Mouse (Mus musculus): ENCODE measurements around the gene Cdk5r1. TPM values are rescaled to one million over a fixed set of nuclear protein-coding genes. Genes with fewer than 3 reads are reported as not detected.
A peak's percentile ranks its signal among the peaks of the same experiment; 100 is the strongest.
"Not testable (repeated sequence)": the region's sequence is repeated elsewhere in the genome, so short reads cannot be mapped to it uniquely, and the experiment has no call there.

Cdk5r1 gene
- 100 to 1,000 TPM; 218 to 227 TPM for total RNA-seq (2021)
- long read RNA-seq, experiment 1, full-length matches to known transcripts, result 57 of 57 reads
- long read RNA-seq, experiment 1, partial matches to known transcripts, result 0 of 57 reads
- long read RNA-seq, experiment 1, other reads (novel, unspliced or antisense), result 0 of 57 reads
- long read RNA-seq, experiment 2, full-length matches to known transcripts, result 70 of 72 reads
- long read RNA-seq, experiment 2, partial matches to known transcripts, result 0 of 72 reads
- long read RNA-seq, experiment 2, other reads (novel, unspliced or antisense), result 2 of 72 reads

DNA sequence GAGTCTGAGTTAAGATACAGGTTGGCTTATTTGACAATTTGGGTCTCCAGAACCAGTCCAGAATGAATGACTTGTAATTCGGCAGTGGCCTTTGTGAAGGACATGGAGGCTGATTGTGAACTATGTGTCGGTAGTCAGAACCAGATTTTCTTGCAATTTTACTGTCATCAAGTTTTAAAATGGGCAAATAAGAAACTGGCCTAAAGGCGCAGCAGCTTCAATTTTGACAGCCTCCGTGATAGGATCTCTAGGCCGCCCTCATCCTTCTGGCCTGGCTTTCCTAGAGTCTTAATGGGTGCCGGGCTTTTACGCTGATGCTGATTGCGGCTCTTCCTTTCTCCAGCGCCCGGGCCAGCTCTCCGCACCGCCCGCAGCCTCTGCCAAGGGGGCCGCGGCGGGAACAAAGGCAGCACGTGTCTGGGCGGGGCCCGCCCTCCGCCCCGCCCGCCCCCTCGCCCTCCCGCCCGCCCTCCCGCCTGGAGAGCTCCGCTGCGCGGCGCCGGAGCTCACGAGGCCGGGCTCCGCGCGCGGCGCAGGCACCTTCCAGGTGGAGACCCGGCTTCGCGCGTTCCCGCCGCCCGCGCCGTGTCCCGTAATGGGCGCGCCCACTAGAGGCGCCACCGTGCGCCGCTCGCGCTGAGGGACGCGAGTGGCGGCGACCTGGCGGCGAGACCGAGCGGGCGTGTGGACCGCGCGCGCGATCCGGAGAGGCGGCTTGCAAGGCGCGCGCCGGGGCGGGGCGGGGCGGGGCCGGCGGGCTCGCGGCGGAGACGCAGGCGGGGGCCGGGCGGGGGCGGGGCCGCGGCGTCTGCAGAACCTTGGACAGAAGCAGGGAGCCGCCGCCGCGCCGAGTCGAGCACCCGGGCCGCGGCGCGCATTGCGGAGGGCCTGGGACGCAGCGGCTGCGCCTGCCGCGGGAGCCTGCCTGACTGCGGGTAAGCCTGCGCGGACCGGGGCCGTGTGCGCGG, at the start of gene Cdk5r1:
Gene Cdk5r1 (plus strand): TSS at position 802 of the 968 bp plus-strand sequence.
- DNase-seq (ENCODE audit: low spot score in 2 of 2), result peak; percentile 87 to 90
- TF ChIP-seq CTCF (conservative IDR thresholded peaks at IDR 0.05), result peak; percentile 68
- Histone ChIP-seq H3K4me3 (peak within 1 kb of the TSS; percentile 92), H3K27ac (peak within 1 kb of the TSS; percentile 93)

DNA sequence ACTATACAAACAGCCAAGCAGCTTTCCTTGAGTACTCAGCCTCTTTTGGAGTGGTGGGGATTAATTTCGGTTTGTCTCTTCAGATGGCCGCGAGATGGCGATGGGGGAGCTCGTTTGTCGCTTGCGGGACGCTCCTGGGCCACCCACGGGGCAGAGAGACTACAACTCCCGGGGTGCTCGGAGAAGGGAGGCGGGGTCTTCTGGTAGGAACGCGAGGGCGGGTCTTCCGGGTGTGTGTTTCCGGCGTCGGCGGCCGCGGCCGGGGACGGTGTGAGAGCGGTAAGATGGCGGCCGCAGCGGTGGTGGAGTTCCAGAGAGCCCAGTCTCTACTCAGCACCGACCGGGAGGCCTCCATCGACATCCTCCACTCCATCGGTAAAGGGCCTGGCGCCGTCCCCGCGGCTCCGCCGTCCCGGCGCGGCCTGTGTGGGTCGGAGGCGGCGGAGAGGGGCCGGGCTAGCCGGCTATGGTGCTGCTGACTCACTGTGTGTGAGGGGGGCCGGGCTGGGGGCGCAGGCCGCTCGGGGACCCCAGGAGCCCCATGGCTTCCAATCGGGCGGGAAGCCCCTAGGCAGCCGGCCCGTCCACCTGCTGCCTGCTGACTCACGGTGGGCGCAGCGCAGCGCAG, 48.3 kb upstream of the Cdk5r1 start, which contains the start of gene Psmd11:
Gene Psmd11 (plus strand): TSS at position 235 of the 628 bp plus-strand sequence.
- Histone ChIP-seq H3K27ac (peak within 1 kb of the TSS; percentile 97), H3K4me3 (peak within 1 kb of the TSS; percentile 96)
- DNase-seq (ENCODE audit: low spot score in 2 of 2), result peak; percentile 95 to 97
- peak; percentile 81 for TF ChIP-seq CTCF (conservative IDR thresholded peaks at IDR 0.05)

DNA sequence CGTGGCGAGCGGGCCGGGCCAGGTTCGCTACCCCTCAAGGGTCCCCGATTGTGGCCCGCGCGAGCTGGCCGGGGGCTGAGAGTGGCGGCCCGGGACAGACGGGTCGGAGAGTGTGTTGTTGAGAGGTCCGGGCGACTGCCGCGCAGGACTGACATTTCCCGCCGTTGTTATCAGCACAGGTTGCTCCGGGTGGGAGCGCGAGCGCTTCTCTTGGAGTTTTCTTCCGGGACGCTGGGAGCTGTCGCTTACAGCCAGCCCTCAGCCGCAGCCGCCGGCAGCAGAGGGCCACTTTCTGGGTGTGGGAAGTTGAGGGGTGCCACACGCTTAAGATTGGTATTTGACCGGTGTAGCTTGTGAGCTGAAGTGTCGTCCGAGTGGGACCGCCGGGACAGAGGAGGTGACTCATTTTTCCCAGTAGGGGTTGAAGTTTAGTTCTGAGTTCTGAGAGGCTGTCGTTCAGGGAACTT, 47.8 kb upstream of the Cdk5r1 start:
- no peak for TF ChIP-seq CTCF (conservative IDR thresholded peaks at IDR 0.05)
- peak overlapping the region; percentile 97 for H3K27ac ChIP-seq
- DNase-seq (ENCODE audit: low spot score in 2 of 2), result peak in 1 of 2 experiments; percentile 38

DNA sequence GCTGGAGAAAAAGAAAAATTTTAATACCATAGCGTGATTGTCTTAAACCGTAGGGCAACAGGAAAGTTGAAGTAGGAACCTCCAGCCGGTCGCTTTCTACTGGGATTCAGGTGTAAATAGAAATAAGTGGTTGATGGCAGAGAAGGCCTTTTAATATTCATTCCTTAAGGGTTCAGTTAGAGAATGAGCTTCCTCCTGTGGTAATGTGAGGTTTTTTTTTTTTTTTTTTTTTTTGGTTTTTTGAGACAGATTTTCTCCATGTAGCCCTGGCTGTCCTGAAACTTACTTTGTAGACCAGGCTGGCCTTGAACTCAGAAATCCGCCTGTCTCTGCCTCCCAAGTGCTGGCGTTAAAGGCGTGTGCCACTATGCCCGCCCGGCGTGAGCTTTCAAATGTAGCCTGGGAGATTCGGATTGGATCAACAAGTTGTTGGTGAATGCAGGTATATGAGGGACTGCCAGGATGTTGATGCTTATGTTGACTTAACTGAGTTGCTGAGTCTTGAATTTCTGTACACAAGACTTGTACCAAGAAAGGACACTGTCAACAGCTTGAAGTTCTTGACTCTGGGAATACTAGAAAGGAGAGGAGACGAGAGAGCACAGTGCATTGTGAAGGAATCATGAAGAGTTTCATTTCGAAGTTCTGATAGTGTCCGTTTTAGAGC, 47.2 kb upstream of the Cdk5r1 start:
- Histone ChIP-seq H3K4me3 (peak overlapping the region; percentile 96), H3K27ac (peak overlapping the region; percentile 97; the same call in 1 of the 2 replicates)
- no peak for TF ChIP-seq CTCF (conservative IDR thresholded peaks at IDR 0.05)
- no peak for DNase-seq (ENCODE audit: low spot score in 2 of 2)

More for the DNA sequence above, 47.8 kb upstream of the Cdk5r1 start:
- H3K4me3 ChIP-seq, result peak overlapping the region; percentile 96

DNA sequence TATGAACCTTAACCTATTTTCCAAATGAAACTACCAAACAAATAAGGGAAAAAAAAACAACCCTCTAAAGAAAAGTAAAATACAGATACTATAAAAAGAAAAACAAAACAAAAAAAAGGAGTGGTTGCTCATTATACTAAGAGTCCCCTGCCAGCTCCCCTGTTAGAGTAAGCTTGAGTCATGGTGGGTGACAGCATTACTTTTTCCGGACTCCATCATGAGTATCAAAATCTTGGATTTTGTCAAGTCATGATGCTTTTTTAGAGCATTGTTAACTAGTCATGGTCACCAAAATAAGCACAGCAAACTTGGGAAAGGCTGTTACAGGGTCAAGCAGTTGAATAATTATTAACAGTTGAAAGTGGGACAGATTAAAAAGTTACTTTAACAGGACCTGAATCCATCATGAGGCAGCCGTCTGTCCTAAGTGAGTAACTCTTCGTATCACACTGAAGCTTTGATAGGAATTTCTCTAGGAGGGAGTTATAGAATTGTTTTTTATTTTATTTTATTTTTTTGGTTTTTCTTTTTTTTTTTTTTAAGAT, 46.4 kb upstream of the Cdk5r1 start:
- DNase-seq (ENCODE audit: low spot score in 2 of 2), result no peak
- no peak overlapping the region for H3K27ac ChIP-seq
- TF ChIP-seq CTCF (conservative IDR thresholded peaks at IDR 0.05), result no peak
- H3K4me3 ChIP-seq, result no peak overlapping the region

DNA sequence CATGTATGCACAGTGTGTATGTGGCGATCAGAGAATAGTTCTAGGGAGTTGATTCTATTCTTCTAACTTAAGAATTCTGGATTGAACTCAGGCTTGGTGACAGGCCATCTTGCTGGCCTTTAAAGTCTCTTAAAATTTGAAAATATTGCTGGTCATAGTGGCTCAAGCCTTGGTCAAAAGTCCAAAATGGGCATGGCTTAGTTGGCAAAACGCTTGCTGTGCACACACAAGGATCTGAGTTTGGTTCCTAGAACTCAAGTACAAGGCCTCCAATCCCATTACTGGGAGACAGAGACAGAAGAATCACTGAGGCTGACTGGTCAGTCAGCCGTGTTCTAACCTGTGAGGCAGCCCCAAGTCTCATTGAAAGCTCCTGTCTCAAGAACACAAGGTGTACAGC, 29.9 kb upstream of the Cdk5r1 start:
- no peak overlapping the region for H3K27ac ChIP-seq
- no peak overlapping the region for H3K4me3 ChIP-seq
- TF ChIP-seq CTCF (conservative IDR thresholded peaks at IDR 0.05), result no peak
- DNase-seq (ENCODE audit: low spot score in 2 of 2), result no peak

DNA sequence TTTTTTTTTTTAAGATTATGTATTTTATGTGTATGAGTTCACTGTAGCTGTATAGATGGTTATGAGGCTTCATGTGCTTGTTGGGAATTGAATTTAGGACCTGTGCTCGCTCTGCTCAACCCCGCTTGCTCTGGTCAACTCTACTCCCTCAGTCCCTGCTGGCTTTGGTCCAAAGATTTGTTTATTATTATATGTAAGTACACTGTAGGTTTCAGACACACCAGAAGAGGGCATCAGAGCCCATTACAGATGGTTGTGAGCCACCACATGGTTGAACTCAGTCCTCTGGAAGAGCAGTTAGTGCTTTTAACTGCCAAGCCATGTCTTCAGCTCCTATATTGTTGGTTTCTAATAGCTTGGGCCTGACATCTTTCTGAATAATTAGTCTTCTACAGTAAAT, 27.0 kb upstream of the Cdk5r1 start:
- no peak for DNase-seq (ENCODE audit: low spot score in 2 of 2)
- Histone ChIP-seq H3K4me3 (no peak overlapping the region), H3K27ac (no peak overlapping the region)
- peak; percentile 55 for TF ChIP-seq CTCF (conservative IDR thresholded peaks at IDR 0.05)

DNA sequence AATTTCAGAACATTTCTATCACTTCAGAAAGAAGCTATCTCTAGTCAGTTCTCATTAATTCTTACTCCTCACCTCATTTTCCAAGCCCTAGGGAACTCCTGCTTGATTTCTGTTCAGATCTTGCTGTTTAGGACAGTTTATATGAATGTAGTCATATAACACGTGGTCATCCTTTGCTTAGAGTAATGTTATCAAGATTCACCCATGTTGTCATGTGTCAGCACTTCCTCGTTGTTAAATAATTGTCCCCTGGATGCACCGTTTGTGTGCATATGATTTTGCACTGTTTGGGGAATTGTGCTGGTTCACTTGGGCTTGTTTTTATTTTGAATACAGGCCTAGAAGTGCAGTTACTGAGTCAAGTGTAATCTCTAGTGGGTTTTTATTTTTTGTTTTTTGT, 24.6 kb upstream of the Cdk5r1 start:
- TF ChIP-seq CTCF (conservative IDR thresholded peaks at IDR 0.05), result no peak
- DNase-seq (ENCODE audit: low spot score in 2 of 2), result no peak
- no peak overlapping the region for H3K4me3 ChIP-seq
- H3K27ac ChIP-seq, result no peak overlapping the region

DNA sequence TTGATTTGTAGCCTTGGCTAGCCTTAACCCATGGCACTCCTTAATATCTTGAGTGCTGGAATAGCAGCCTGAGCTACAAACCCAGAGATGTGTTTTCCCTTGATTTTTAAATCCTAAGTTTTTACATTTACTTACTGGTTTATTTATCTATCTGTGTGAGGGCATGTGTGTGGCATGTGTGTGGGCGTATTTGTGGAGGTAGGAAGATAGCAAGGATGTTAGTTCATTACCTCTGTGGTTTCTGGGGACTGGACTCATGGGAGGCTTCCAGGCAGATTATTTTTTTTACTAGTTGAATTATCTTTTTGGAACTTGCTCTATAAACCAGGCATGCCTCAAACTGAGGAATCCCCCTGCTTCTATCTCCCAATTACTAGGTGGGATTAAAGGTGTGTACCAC, 23.6 kb upstream of the Cdk5r1 start:
- H3K4me3 ChIP-seq, result no peak overlapping the region
- no peak for TF ChIP-seq CTCF (conservative IDR thresholded peaks at IDR 0.05)
- H3K27ac ChIP-seq, result no peak overlapping the region
- DNase-seq (ENCODE audit: low spot score in 2 of 2), result no peak

DNA sequence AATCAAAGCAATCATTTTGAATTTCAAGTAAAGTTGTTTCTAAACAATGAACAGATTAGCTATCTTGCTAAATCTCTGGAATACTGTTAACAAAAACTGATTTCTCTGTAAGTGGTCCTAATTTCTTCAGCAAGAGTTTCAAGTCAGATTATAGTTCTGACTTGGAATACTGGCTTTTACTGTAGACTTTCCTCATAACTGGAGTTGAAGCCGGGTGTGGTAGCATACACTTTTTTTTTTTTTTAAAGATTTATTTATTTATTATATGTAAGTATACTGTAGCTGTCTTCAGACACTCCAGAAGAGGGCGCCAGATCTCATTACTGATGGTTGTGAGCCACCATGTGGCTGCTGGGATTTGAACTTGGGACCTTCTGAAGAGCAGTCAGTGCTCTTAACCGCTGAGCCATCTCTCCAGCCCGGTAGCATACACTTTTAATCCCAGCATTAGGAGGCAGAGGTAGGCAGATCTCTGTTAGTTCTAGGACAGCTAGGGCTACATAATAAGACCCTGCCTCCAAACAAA, 13.2 kb upstream of the Cdk5r1 start:
- H3K4me3 ChIP-seq; H3K27ac ChIP-seq; DNase-seq (ENCODE audit: low spot score in 2 of 2): not testable (repeated sequence)
- peak; percentile 65 for TF ChIP-seq CTCF (conservative IDR thresholded peaks at IDR 0.05)

DNA sequence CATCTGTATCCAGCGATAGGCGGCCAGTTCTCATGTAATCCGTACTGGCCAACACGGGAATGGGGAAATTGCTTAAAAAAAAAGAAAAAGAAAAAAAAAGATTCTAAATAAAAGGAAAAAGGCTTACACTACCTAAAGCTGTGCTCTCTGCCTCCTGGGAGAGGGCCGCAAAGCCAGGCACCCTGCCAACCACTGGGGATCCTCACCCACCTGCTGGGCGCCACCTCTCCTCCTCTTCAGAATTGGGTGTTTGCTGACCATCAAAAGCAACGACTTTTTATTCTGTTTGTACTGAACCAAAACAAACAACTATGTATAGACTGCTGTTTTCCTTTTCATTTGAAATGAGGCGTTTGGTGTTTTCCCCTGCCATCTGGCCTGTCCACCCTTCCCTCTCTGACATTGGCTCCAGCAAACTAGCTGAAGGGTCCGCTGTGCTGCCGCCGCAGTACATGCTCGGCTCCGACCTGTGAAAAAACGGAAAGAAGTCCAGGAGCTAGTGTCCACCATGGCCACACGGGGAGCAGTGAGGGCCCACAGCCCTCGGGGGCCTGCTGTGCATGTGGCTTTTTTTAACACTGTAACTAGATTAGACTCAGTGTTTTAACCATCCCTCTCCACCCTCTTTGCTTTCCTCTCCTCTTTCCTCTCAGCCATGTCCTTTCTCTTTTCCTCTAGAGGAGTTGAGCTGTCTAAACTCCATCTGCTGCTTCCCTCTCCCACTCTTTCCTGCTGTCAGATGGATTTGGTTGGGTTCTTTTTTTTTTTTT, 4.8 kb upstream of the Cdk5r1 start:
- DNase-seq (ENCODE audit: low spot score in 2 of 2), result no peak
- Histone ChIP-seq H3K27ac (peak overlapping the region; percentile 92), H3K4me3 (no peak overlapping the region)
- no peak for TF ChIP-seq CTCF (conservative IDR thresholded peaks at IDR 0.05)

All from layer of hippocampus, adult 2 months (tissue).